Mouse (Mus musculus): ENCODE results near the gene Ptk6. TPM values are rescaled to one million over a fixed set of nuclear protein-coding genes. Genes with fewer than 3 reads are reported as not detected.
A peak's percentile ranks its signal among the peaks of the same experiment; 100 is the strongest.

The Ptk6 gene
- total and polyA plus RNA-seq, 2 experiments from 2014 or later: not detected

GRCm38 (mm10) chr2:181157716-181158302 lies 44.8 kb downstream of the Ptk6 start:
- no peaks in the 10 kb centered on the region for H3K9me3 ChIP-seq (ENCODE audit: low read length)
- H3K27ac ChIP-seq: peak overlapping the region; percentile 87
- no peak overlapping the region for H3K4me3 ChIP-seq (ENCODE audit: low read length)
- H3K27me3 ChIP-seq (ENCODE audit: insufficient read depth, low read length): no peaks in the 10 kb centered on the region
- peaks cover 6% of the 10 kb centered on the region; the same call in 1 of the 2 replicates for H3K36me3 ChIP-seq (ENCODE audit: insufficient read depth, low read length)
- 78% methylated on average over 6 of the region's 6 CpGs for WGBS
- DNase-seq (ENCODE audit: low spot score): no peak
- no peak overlapping the region for H3K9ac ChIP-seq (replicated peaks; ENCODE audit: low read length)
- TF ChIP-seq CTCF (IDR thresholded peaks at IDR 0.05; ENCODE audit: low read depth): no peak
- ATAC-seq: no peak
- H3K4me2 ChIP-seq (ENCODE audit: low read depth, low read length): peak overlapping the region; percentile 63
- H3K4me1 ChIP-seq (ENCODE audit: insufficient read depth, low read length): peaks cover 32% of the 10 kb centered on the region

GRCm38 (mm10) chr2:181157180-181157579 lies 45.4 kb downstream of the Ptk6 start:
- 66% methylated on average over 4 of the region's 4 CpGs for WGBS
- no peak for ATAC-seq

GRCm38 (mm10) chr2:181156248-181157121 lies 46.1 kb downstream of the Ptk6 start, which contains the start of gene Eef1a2:
Gene Eef1a2 (minus strand): TSS chr2:181157014.
- Histone ChIP-seq H3K4me3 (ENCODE audit: low read length) (peak within 1 kb of the TSS; percentile 50), H3K9ac (replicated peaks; ENCODE audit: low read length) (peak within 1 kb of the TSS; percentile 74), H3K9me3 (ENCODE audit: low read length) (no peaks in the 10 kb centered on the region), H3K36me3 (ENCODE audit: insufficient read depth, low read length) (peaks cover 10% of the 10 kb centered on the region; the same call in 1 of the 2 replicates), H3K27ac (peak within 1 kb of the TSS; percentile 87), H3K4me2 (ENCODE audit: low read depth, low read length) (peak within 1 kb of the TSS; percentile 63), H3K4me1 (ENCODE audit: insufficient read depth, low read length) (peaks cover 32% of the 10 kb centered on the region), H3K27me3 (ENCODE audit: insufficient read depth, low read length) (no peaks in the 10 kb centered on the region)
- ATAC-seq (peak; percentile 78), DNase-seq (ENCODE audit: low spot score) (peak; percentile 87)
- TF ChIP-seq CTCF (IDR thresholded peaks at IDR 0.05; ENCODE audit: low read depth): peak; percentile 53
- 3% methylated on average over 55 of the region's 55 CpGs for WGBS

More at GRCm38 (mm10) chr2:181157180-181157579, 45.4 kb downstream of the Ptk6 start:
- Histone ChIP-seq H3K4me3 (ENCODE audit: low read length) (peak overlapping the region; percentile 50), H3K9me3 (ENCODE audit: low read length) (no peaks in the 10 kb centered on the region), H3K4me1 (ENCODE audit: insufficient read depth, low read length) (peaks cover 32% of the 10 kb centered on the region), H3K27me3 (ENCODE audit: insufficient read depth, low read length) (no peaks in the 10 kb centered on the region), H3K4me2 (ENCODE audit: low read depth, low read length) (peak overlapping the region; percentile 63), H3K9ac (replicated peaks; ENCODE audit: low read length) (peak overlapping the region; percentile 74), H3K36me3 (ENCODE audit: insufficient read depth, low read length) (peaks cover 10% of the 10 kb centered on the region; the same call in 1 of the 2 replicates), H3K27ac (peak overlapping the region; percentile 87)
- no peak for DNase-seq (ENCODE audit: low spot score)
- TF ChIP-seq CTCF (IDR thresholded peaks at IDR 0.05; ENCODE audit: low read depth): no peak

GRCm38 (mm10) chr2:181155801-181156200 lies 46.8 kb downstream of the Ptk6 start:
- no peak for TF ChIP-seq CTCF (IDR thresholded peaks at IDR 0.05; ENCODE audit: low read depth)
- ATAC-seq (peak; percentile 24), DNase-seq (ENCODE audit: low spot score) (no peak)
- Histone ChIP-seq H3K36me3 (ENCODE audit: insufficient read depth, low read length) (peaks cover 10% of the 10 kb centered on the region; the same call in 1 of the 2 replicates), H3K4me3 (ENCODE audit: low read length) (peak overlapping the region; percentile 50), H3K9ac (replicated peaks; ENCODE audit: low read length) (peak overlapping the region; percentile 74), H3K27me3 (ENCODE audit: insufficient read depth, low read length) (no peaks in the 10 kb centered on the region), H3K4me2 (ENCODE audit: low read depth, low read length) (peak overlapping the region; percentile 63), H3K4me1 (ENCODE audit: insufficient read depth, low read length) (peaks cover 32% of the 10 kb centered on the region), H3K27ac (peak overlapping the region; percentile 87), H3K9me3 (ENCODE audit: low read length) (no peaks in the 10 kb centered on the region)
- WGBS: 22% methylated on average over 3 of the region's 4 CpGs

- peaks cover 29% of the 10 kb centered on the region for H3K4me1 ChIP-seq (ENCODE audit: insufficient read depth, low read length)
- H3K27ac ChIP-seq: no peak overlapping the region
- H3K4me2 ChIP-seq (ENCODE audit: low read depth, low read length): peak overlapping the region; percentile 63
Measured at GRCm38 (mm10) chr2:181154831-181155415, 47.7 kb downstream of the Ptk6 start.

GRCm38 (mm10) chr2:181154361-181154760 lies 48.2 kb downstream of the Ptk6 start:
- H3K27ac ChIP-seq: no peak overlapping the region
- no peak overlapping the region for H3K4me3 ChIP-seq (ENCODE audit: low read length)
- H3K27me3 ChIP-seq (ENCODE audit: insufficient read depth, low read length): no peaks in the 10 kb centered on the region
- H3K36me3 ChIP-seq (ENCODE audit: insufficient read depth, low read length): peaks cover 10% of the 10 kb centered on the region; the same call in 1 of the 2 replicates
- no peak for TF ChIP-seq CTCF (IDR thresholded peaks at IDR 0.05; ENCODE audit: low read depth)
- H3K9ac ChIP-seq (replicated peaks; ENCODE audit: low read length): peak overlapping the region; percentile 7; the same call in 1 of the 2 replicates
- no peaks in the 10 kb centered on the region for H3K9me3 ChIP-seq (ENCODE audit: low read length)
- ATAC-seq (no peak), DNase-seq (ENCODE audit: low spot score) (no peak)
- H3K4me1 ChIP-seq (ENCODE audit: insufficient read depth, low read length): peaks cover 23% of the 10 kb centered on the region
- 77% methylated on average over 3 of the region's 3 CpGs for WGBS
- peak overlapping the region; percentile 63; the same call in 1 of the 2 replicates for H3K4me2 ChIP-seq (ENCODE audit: low read depth, low read length)

More at GRCm38 (mm10) chr2:181154831-181155415, 47.7 kb downstream of the Ptk6 start:
- Histone ChIP-seq H3K4me3 (ENCODE audit: low read length) (peak overlapping the region; percentile 50; the same call in 1 of the 2 replicates), H3K9ac (replicated peaks; ENCODE audit: low read length) (peak overlapping the region; percentile 7; the same call in 1 of the 2 replicates), H3K36me3 (ENCODE audit: insufficient read depth, low read length) (peaks cover 10% of the 10 kb centered on the region; the same call in 1 of the 2 replicates), H3K9me3 (ENCODE audit: low read length) (no peaks in the 10 kb centered on the region), H3K27me3 (ENCODE audit: insufficient read depth, low read length) (no peaks in the 10 kb centered on the region)
- no peak for ATAC-seq
- DNase-seq (ENCODE audit: low spot score): no peak
- 73% methylated on average over 8 of the region's 8 CpGs for WGBS
- no peak for TF ChIP-seq CTCF (IDR thresholded peaks at IDR 0.05; ENCODE audit: low read depth)

All from hindbrain, postnatal 0 days (tissue).